Mouse (Mus musculus): ENCODE results near the gene Hspb11. TPM values are rescaled to one million over a fixed set of nuclear protein-coding genes. Genes with fewer than 3 reads are reported as not detected.

Gene Hspb11
- polyA plus RNA-seq (2015; fragmentation: Illumina TruSeq; extraction: RNeasy Lipid Tissue Mini Kit (QIAGEN cat#74804); ENCODE audit: insufficient read depth, low read depth, low replicate concordance): 1.7 TPM

DNA sequence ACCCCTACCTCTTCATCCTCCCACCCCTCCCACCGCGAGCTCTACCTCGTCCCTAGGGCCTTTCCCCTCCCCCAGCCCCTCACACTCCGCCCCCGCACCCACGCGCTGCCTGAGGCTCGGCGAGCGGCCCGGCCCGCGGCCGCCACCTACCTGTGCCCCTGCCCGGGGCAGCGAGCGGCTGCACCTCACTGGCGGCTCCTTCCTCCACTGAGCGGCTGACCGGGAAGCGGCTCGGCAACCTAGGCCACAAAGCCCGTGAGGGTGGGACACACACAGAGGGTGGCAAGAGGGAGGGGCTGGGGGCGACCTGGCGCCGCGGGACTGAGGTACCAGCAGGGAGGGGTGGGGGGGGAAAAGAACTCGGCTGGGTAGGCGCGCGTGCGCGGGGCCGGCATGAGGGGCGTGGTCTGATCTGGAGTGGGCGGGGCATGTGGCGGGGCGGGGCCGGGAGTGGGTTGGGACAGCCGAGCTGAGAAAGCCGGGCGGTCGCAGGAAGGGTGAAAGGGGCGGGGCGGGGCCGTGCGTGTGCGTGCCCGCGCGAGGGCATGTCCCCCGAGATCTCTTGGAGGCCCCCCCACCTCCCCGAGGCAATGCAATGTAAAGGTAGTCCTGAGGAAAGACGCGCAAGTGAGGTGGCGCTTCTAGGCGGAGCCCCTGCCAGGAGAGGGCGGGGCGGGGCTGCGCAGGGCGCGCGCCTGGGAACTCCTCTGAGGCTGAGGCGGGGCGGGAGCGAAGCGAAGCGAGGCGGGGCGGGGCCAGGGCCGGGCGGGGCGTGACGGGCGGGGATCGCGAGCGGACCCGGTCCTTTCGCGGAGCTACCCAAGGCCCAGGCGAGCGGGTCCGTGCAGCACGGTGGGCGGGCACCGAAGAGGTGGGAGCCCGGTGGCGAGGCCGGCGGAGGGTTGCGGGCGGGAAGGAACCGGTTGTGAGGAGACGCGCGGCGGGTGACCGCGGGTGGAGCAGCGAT lies at the start of gene Hspb11, which contains the start of gene Lrrc42:
Hspb11 (plus strand) TSS at position 469 of the 967 bp plus-strand sequence.
Lrrc42 (minus strand) TSS at position 408 of the 967 bp plus-strand sequence.

GRCm38 (mm10) chr4:107208880-107209279 lies 44.5 kb upstream of the Hspb11 start, which contains the start of gene Ldlrad1:
Gene Ldlrad1 (plus strand): TSS chr4:107209180.

DNA sequence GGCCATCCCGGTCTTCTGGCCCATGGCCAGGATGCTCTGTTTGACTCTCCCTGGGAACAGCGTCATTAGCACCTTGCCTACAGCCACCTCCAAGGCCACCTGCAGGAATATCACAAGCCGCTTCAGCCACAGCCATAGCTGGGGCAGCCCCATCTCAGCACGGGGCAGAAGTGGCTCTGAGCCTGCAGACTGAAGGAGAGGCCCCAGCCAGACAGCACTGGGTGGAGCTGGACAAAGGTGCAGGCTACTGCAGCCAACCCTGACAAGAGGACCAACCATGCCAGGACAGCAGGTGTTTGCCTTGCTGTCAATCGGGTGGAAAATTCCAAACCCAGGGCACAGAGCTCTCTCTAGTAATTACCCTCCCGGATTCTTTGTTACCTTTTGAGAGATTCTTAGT lies 53.6 kb downstream of the Hspb11 start, which contains the start of gene Dio1:
Dio1 (minus strand) TSS at position 204 of the 400 bp plus-strand sequence.

GRCm38 (mm10) chr4:107313690-107314478 lies 60.5 kb downstream of the Hspb11 start, which contains the start of gene Yipf1:
Gene Yipf1 (plus strand): TSS chr4:107314363.

Other genes with a start within 250 kb of the Hspb11 start
- 26.9 TPM for gene Mrpl37, start 186.7 kb upstream of the Hspb11 start, polyA plus RNA-seq (2015; fragmentation: Illumina TruSeq; extraction: RNeasy Lipid Tissue Mini Kit (QIAGEN cat#74804); ENCODE audit: insufficient read depth, low read depth, low replicate concordance)
- 5.2 TPM for gene Cyb5rl, start 186.6 kb upstream of the Hspb11 start, polyA plus RNA-seq (2015; fragmentation: Illumina TruSeq; extraction: RNeasy Lipid Tissue Mini Kit (QIAGEN cat#74804); ENCODE audit: insufficient read depth, low read depth, low replicate concordance)
- gene Cdcp2, start 156.7 kb upstream of the Hspb11 start, polyA plus RNA-seq (2015; fragmentation: Illumina TruSeq; extraction: RNeasy Lipid Tissue Mini Kit (QIAGEN cat#74804); ENCODE audit: insufficient read depth, low read depth, low replicate concordance): not detected
- 85.4 TPM for gene Tmem59, start 75.2 kb upstream of the Hspb11 start, polyA plus RNA-seq (2015; fragmentation: Illumina TruSeq; extraction: RNeasy Lipid Tissue Mini Kit (QIAGEN cat#74804); ENCODE audit: insufficient read depth, low read depth, low replicate concordance)
- 3.5 TPM for gene Tceanc2, start 74.5 kb upstream of the Hspb11 start, polyA plus RNA-seq (2015; fragmentation: Illumina TruSeq; extraction: RNeasy Lipid Tissue Mini Kit (QIAGEN cat#74804); ENCODE audit: insufficient read depth, low read depth, low replicate concordance)
- not detected for gene Ldlrad1, start 44.4 kb upstream of the Hspb11 start, polyA plus RNA-seq (2015; fragmentation: Illumina TruSeq; extraction: RNeasy Lipid Tissue Mini Kit (QIAGEN cat#74804); ENCODE audit: insufficient read depth, low read depth, low replicate concordance)
- gene Lrrc42, start 61 bp upstream of the Hspb11 start, polyA plus RNA-seq (2015; fragmentation: Illumina TruSeq; extraction: RNeasy Lipid Tissue Mini Kit (QIAGEN cat#74804); ENCODE audit: insufficient read depth, low read depth, low replicate concordance): 9.3 TPM
- gene Dio1, start 53.6 kb downstream of the Hspb11 start, polyA plus RNA-seq (2015; fragmentation: Illumina TruSeq; extraction: RNeasy Lipid Tissue Mini Kit (QIAGEN cat#74804); ENCODE audit: insufficient read depth, low read depth, low replicate concordance): 2.3 TPM
- gene Yipf1, start 60.8 kb downstream of the Hspb11 start, polyA plus RNA-seq (2015; fragmentation: Illumina TruSeq; extraction: RNeasy Lipid Tissue Mini Kit (QIAGEN cat#74804); ENCODE audit: insufficient read depth, low read depth, low replicate concordance): 20.8 TPM
- gene Ndc1, start 114.2 kb downstream of the Hspb11 start, polyA plus RNA-seq (2015; fragmentation: Illumina TruSeq; extraction: RNeasy Lipid Tissue Mini Kit (QIAGEN cat#74804); ENCODE audit: insufficient read depth, low read depth, low replicate concordance): 0.85 TPM
- gene Glis1, start 181.0 kb downstream of the Hspb11 start, polyA plus RNA-seq (2015; fragmentation: Illumina TruSeq; extraction: RNeasy Lipid Tissue Mini Kit (QIAGEN cat#74804); ENCODE audit: insufficient read depth, low read depth, low replicate concordance): not detected

Measured in pancreas, adult 10 weeks (tissue).